Mouse (Mus musculus): ENCODE measurements around the gene Mcm5. TPM values are rescaled to one million over a fixed set of nuclear protein-coding genes. Genes with fewer than 3 reads are reported as not detected.

The Mcm5 gene
- polyA plus RNA-seq, 1 experiment from 2014 or later: 182 TPM

DNA sequence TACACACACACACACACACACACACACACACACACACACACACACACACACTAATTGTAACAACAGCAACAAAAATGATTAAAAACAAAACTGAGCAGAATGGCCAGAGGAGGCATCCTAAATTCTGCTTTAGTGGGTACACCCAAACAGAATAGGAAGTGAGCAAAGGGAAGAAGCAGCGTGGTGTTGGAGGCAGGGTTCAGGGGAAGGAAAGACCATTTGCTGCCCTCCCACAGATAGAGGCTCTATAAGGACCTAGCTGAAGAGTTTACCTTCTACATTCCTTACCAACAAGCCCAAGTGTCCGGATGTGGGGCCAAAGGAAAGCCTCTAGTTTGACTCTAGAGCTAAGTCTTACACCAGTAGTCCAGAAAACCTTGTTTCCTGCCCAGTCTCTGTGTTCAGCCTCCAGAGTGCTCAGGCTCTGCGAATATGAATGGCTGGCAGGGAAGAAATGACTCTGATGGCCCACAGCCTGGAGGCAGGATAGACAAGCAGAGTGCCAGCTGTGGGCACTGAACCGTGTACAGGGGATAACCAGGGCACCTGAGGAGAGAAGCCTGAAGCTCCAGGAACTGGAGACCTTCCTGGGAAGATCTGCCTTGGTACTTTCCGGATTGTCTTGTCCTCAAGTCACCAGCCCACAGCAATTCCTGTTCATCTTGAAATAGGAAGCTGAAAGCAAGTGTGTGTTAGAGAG, 41.7 kb downstream of the Mcm5 start:
- Histone ChIP-seq H3K4me2 (replicated peaks) (no peak overlapping the region), H3K9ac (no peak overlapping the region), H3K9me3 (no peaks in the 10 kb centered on the region), H3K4me3 (no peak overlapping the region), H3K4me1 (no peaks in the 10 kb centered on the region), H3K36me3 (no peaks in the 10 kb centered on the region), H3K27ac (no peak overlapping the region), H3K27me3 (no peaks in the 10 kb centered on the region)
- 81% methylated on average over 5 of the region's 5 CpGs for WGBS
- no peak for ATAC-seq (ENCODE audit: low FRiP score, low read depth)

DNA sequence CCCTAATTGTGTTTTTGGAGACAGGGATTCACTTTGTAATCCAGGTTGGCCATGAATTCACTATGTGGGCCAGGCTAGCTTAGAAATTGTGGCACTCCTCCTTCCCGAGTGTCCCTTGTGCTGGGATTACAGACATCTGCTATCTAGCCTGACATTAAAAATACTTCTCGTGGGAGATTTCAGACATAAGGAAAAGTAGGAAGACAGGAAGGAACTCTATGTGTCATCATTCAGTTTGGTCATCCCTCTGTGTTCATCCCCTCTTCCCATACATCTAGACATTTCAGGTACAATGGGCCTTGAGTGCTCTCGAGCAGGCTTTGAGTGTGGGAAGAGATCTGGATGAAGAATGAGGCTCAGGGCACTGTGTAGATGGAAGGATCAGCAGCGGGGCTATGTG, 42.4 kb downstream of the Mcm5 start:
- H3K27ac ChIP-seq: no peak overlapping the region
- H3K9ac ChIP-seq: no peak overlapping the region
- no peak overlapping the region for H3K4me2 ChIP-seq (replicated peaks)
- H3K4me3 ChIP-seq: no peak overlapping the region
- no peaks in the 10 kb centered on the region for H3K36me3 ChIP-seq
- no peaks in the 10 kb centered on the region for H3K9me3 ChIP-seq
- ATAC-seq (ENCODE audit: low FRiP score, low read depth): no peak
- WGBS: 75% methylated on average over 4 of the region's 4 CpGs
- H3K4me1 ChIP-seq: no peaks in the 10 kb centered on the region
- no peaks in the 10 kb centered on the region for H3K27me3 ChIP-seq

DNA sequence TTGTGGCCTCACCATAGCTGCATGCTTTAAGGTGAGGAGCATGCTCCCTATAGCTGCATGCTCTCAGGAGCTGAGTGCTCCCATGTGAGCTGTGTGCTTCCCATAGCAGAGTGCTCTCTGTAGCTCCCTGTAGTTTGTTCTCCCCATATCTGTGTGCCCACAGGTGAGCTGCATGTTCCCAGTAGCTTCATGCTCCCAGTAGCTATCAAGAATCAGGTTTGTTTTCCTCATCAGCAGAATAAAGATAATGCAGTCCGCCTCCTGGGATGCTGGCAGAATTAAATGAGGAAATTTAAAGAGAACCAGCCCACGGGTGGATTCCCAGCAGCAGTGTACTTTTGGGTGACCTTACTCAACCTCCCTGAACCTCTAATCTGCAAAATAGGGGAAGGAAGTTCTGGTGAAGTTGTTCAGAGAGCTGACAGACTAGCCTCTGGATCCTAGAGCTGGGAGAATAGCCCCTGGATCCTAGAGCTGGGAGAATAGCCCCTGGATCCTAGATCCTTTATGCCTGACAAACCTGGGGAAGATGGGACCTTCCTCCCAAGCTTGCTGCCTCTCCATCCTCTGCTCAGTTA, 43.2 kb downstream of the Mcm5 start:
- ATAC-seq (ENCODE audit: low FRiP score, low read depth): no peak
- no peak overlapping the region for H3K27ac ChIP-seq
- H3K27me3 ChIP-seq: no peaks in the 10 kb centered on the region
- no peaks in the 10 kb centered on the region for H3K36me3 ChIP-seq
- no peaks in the 10 kb centered on the region for H3K9me3 ChIP-seq
- H3K4me3 ChIP-seq: no peak overlapping the region
- H3K4me1 ChIP-seq: no peaks in the 10 kb centered on the region
- H3K4me2 ChIP-seq (replicated peaks): no peak overlapping the region
- no peak overlapping the region for H3K9ac ChIP-seq
- WGBS: 67% methylated on average over 2 of the region's 2 CpGs

DNA sequence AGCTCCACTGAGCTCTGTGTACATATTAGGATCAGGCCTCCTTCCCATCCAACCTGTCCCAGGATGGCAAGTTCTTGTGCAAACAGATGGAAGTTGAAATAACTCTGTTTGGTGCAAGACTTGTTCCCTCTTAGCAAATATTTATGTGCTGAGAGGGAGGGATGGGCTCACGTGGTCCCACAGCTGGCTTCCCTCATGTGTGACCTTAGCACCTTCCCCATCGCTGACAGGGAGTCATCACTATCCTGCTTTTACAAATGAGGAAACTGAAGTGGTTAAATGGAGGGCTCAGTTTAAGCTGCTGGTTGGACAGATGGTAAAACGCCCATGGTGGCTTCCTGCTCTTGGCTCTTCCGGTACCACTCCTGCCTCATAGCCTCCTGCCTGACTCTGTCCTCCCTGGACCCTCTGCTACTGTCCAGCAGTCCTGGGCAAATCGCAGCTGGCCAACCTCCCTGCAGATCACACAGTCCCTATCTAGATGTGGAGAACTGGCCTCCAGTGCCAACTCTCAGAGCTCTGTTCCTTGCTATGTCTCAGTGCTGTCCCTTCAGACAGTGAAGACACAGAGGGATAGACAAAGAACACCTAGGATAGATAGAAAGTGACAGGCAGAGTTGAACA, 45.6 kb downstream of the Mcm5 start:
- Histone ChIP-seq H3K4me2 (replicated peaks) (no peak overlapping the region), H3K27me3 (no peaks in the 10 kb centered on the region), H3K4me3 (no peak overlapping the region), H3K9ac (no peak overlapping the region), H3K9me3 (no peaks in the 10 kb centered on the region), H3K36me3 (no peaks in the 10 kb centered on the region), H3K4me1 (no peaks in the 10 kb centered on the region), H3K27ac (no peak overlapping the region)
- WGBS: 73% methylated on average over 5 of the region's 5 CpGs
- no peak for ATAC-seq (ENCODE audit: low FRiP score, low read depth)

DNA sequence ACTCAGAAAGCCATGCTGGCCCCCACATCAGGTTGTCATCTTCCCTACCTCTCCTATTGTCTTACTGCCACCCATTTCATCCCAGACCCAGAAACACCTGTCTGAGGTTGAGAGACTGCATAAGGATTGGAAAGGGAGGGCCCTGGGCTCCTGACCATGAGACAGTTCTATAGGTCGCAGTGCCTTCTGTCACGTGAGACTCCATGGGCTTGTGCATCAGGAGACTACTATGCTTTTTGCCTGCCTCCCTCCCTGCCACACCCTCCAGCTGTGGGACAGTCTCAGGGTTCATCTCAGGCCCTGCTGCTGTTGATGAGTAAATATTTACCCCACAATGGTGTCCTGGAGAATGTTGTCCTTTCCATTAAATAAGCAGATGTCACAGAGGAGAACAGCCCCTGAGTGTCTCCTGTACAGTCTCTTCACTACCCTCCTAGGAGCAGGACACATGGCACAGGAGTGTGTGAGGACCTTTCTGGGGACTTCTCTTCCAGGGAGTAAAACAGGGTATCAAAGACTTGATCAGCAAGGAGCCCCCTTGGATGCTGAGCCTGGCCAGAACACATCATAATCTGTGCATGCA, 46.5 kb downstream of the Mcm5 start:
- no peak overlapping the region for H3K4me2 ChIP-seq (replicated peaks)
- H3K4me3 ChIP-seq: no peak overlapping the region
- H3K27me3 ChIP-seq: no peaks in the 10 kb centered on the region
- H3K4me1 ChIP-seq: no peaks in the 10 kb centered on the region
- WGBS: 77% methylated on average over 2 of the region's 2 CpGs
- H3K9ac ChIP-seq: no peak overlapping the region
- no peaks in the 10 kb centered on the region for H3K36me3 ChIP-seq
- ATAC-seq (ENCODE audit: low FRiP score, low read depth): no peak
- H3K9me3 ChIP-seq: no peaks in the 10 kb centered on the region
- no peak overlapping the region for H3K27ac ChIP-seq

DNA sequence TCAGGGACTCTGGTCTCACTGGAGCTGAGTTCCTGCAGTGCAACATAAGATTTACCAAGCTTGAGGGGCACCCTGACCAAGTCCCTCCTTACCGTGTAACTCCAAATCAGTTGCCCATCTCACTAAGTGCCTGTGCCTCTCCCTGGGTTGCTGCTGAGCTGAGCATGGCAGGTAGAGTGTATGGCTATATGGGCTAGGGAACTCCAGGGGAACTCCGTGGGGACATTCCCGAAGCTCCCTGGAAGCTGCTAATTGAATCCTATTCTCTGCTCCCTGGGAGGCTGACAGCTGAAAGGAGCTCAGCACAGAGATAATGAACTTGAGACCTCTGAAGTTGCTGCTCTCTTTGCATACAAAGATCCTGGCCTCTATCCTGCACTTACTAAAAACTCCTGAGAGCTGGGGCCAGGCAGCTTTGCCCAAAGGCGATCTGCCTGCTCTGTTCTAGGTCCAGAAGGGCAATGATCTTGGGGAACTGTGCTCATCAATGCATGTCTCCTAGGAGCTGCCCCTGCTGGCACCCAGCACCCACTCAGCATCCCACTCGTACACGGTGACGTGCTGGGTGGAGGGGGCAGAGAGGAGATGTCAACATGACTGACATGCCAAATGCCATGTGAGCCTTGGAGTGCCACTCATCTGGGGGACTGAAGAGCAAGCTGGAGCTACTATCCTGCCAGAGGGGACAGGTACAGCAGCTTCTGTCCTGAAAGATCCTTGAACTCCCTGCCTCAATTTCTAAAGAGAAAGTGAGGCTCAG, 48.3 kb downstream of the Mcm5 start:
- Histone ChIP-seq H3K27me3 (no peaks in the 10 kb centered on the region), H3K27ac (no peak overlapping the region), H3K9ac (no peak overlapping the region), H3K9me3 (no peaks in the 10 kb centered on the region), H3K4me3 (no peak overlapping the region), H3K4me2 (replicated peaks) (no peak overlapping the region), H3K4me1 (no peaks in the 10 kb centered on the region), H3K36me3 (no peaks in the 10 kb centered on the region)
- WGBS: 44% methylated on average over 7 of the region's 7 CpGs
- ATAC-seq (ENCODE audit: low FRiP score, low read depth): no peak

DNA sequence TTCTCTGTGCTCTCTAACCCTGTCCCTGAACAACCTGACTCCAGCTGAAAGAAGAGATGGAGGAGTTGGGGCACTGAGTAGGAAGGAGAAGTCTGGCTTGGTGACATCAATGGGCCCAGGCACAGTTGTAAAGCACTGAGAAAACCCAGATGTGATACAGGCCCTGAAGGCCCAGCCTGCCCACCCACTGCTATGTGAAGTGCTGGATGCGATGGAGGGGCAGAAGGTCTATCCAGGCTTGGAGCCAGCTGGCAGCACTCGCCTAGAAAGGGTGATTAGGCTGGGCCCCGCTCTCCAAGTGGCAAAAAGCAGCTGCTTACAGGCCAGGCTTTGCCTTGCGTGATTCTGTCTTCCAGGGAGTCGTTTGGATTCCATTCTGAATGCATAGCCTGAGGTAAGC, 60.0 kb downstream of the Mcm5 start:
- no peak overlapping the region for H3K4me2 ChIP-seq (replicated peaks)
- H3K27me3 ChIP-seq: no peaks in the 10 kb centered on the region
- no peaks in the 10 kb centered on the region for H3K4me1 ChIP-seq
- H3K36me3 ChIP-seq: no peaks in the 10 kb centered on the region
- no peak overlapping the region for H3K27ac ChIP-seq
- H3K4me3 ChIP-seq: no peak overlapping the region
- no peak overlapping the region for H3K9ac ChIP-seq
- ATAC-seq (ENCODE audit: low FRiP score, low read depth): no peak
- no peaks in the 10 kb centered on the region for H3K9me3 ChIP-seq
- WGBS: 55% methylated on average over 5 of the region's 5 CpGs

DNA sequence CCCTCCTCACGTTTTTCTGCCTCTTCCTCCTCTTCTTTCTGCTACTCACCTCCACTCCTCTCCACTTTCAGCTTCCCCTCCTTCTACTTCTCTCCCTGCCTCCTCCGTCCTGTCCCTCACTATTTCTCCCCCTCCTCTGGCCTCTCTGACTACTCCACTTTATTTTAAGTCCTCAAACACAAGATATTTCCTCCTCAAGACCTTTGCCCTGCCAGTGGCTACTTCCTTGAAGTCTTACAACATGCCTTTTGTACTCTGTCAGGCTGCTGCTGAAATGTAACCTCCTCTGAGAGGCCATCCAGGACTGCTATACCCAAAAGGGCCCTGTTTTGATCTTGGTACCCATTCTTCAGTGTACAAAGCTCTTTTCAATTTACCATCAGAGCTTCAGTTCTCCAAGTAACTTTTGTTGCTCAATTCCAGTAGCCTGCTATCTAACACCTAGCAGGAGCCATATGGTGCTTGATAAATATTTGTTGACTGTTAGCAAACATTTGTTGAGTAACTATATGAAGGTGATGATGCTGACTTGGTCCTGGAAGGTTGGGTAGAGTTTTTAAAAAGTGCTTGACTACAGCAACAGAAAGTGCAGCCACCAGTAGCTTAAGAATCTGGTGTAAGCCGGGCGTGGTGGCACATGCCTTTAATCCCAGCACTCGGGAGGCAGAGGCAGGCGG, 62.8 kb downstream of the Mcm5 start:
- Histone ChIP-seq H3K9me3 (no peaks in the 10 kb centered on the region), H3K27ac (no peak overlapping the region), H3K27me3 (no peaks in the 10 kb centered on the region), H3K4me3 (no peak overlapping the region), H3K9ac (no peak overlapping the region), H3K4me1 (no peaks in the 10 kb centered on the region), H3K36me3 (no peaks in the 10 kb centered on the region), H3K4me2 (replicated peaks) (no peak overlapping the region)
- ATAC-seq (ENCODE audit: low FRiP score, low read depth): no peak
- WGBS: 80% methylated on average over 6 of the region's 6 CpGs

Other genes starting within 250 kb of the Mcm5 start
- 0.20 and 0.34 TPM in 2 replicates for gene Isx, start 236.4 kb upstream of the Mcm5 start, polyA plus RNA-seq (2015; fragmentation: Nextera tagmentation; extraction: Ambion mirVana)
- 46.8 and 48.6 TPM in 2 replicates for gene Hmgxb4, start 116.2 kb upstream of the Mcm5 start, polyA plus RNA-seq (2015; fragmentation: Nextera tagmentation; extraction: Ambion mirVana)
- 31.8 and 34.5 TPM in 2 replicates for gene Tom1, start 75.9 kb upstream of the Mcm5 start, polyA plus RNA-seq (2015; fragmentation: Nextera tagmentation; extraction: Ambion mirVana)
- gene Hmox1, start 15.9 kb upstream of the Mcm5 start, polyA plus RNA-seq (2015; fragmentation: Nextera tagmentation; extraction: Ambion mirVana): 30.6 and 32.0 TPM in 2 replicates
- gene Rasd2, start 104.4 kb downstream of the Mcm5 start, polyA plus RNA-seq (2015; fragmentation: Nextera tagmentation; extraction: Ambion mirVana): 0.11 TPM in 1 of 2 replicates, not detected in the other